Mouse (Mus musculus) cerebellum, postnatal 14 days (tissue): ENCODE data around the gene Olfr92.
A peak's percentile ranks its signal among the peaks of the same experiment; 100 is the strongest.
"Not testable (repeated sequence)": the region's sequence is repeated elsewhere in the genome, so short reads cannot be mapped to it uniquely, and the experiment has no call there.

ENCODE experiments used
- DNase-seq, 2 experiments: peaks; one replicate each; pipeline ENCODE4 v3.0.0; 2021; ENCODE audit warnings: mixed read lengths in 2 of 2

Olfr92 gene

GRCm38 (mm10) chr17:37119988-37120387 is at the start of gene Olfr92:
Olfr92 (minus strand) TSS chr17:37120088.
- DNase-seq: no peak

GRCm38 (mm10) chr17:37161394-37161793 is 41.5 kb upstream of the Olfr92 start, which contains the start of gene Olfr93:
Olfr93 (minus strand) TSS chr17:37161494.
- DNase-seq: no peak

GRCm38 (mm10) chr17:37131366-37131765 is 11.5 kb upstream of the Olfr92 start:
- not testable (repeated sequence) for DNase-seq

GRCm38 (mm10) chr17:37098178-37098577 is 21.7 kb downstream of the Olfr92 start, which contains the start of gene Olfr91:
Olfr91 (minus strand) TSS chr17:37098278.
- DNase-seq: no peak

- peak; percentile 78 to 88 for DNase-seq
These were observed 26.6 kb downstream of the Olfr92 start for GRCm38 (mm10) chr17:37093289-37093688.

- no peak for DNase-seq
These were observed 27.7 kb downstream of the Olfr92 start for GRCm38 (mm10) chr17:37092198-37092597.

GRCm38 (mm10) chr17:37088399-37088798 is 31.5 kb downstream of the Olfr92 start, which contains the start of gene Olfr90:
Olfr90 (minus strand) TSS chr17:37088499.
- no peak for DNase-seq

- peak in 1 of 2 experiments; percentile 55 for DNase-seq
These were observed 34.3 kb downstream of the Olfr92 start for GRCm38 (mm10) chr17:37085545-37085944.

- DNase-seq: no peak
These were observed 35.3 kb downstream of the Olfr92 start for GRCm38 (mm10) chr17:37084632-37085031.

- peak; percentile 77 to 85 for DNase-seq
These were observed 36.6 kb downstream of the Olfr92 start for GRCm38 (mm10) chr17:37083327-37083726.

GRCm38 (mm10) chr17:37081659-37082058 is 38.2 kb downstream of the Olfr92 start:
- DNase-seq: no peak

- no peak for DNase-seq
These were observed 39.8 kb downstream of the Olfr92 start for GRCm38 (mm10) chr17:37080119-37080518.

GRCm38 (mm10) chr17:37078990-37079389 is 40.9 kb downstream of the Olfr92 start:
- no peak for DNase-seq

- DNase-seq: no peak
These were observed 41.7 kb downstream of the Olfr92 start for GRCm38 (mm10) chr17:37078193-37078592.

- no peak for DNase-seq
These were observed 44.1 kb downstream of the Olfr92 start for GRCm38 (mm10) chr17:37075766-37076165.

- peak in 1 of 2 experiments; percentile 2 for DNase-seq
These were observed 44.7 kb downstream of the Olfr92 start for GRCm38 (mm10) chr17:37075181-37075580.

GRCm38 (mm10) chr17:37072730-37073276 is 47.1 kb downstream of the Olfr92 start:
- no peak for DNase-seq

- DNase-seq: no peak
These were observed 47.7 kb downstream of the Olfr92 start for GRCm38 (mm10) chr17:37072080-37072729.

GRCm38 (mm10) chr17:37070121-37070520 is 49.8 kb downstream of the Olfr92 start:
- DNase-seq: no peak

GRCm38 (mm10) chr17:37067861-37068260 is 52.0 kb downstream of the Olfr92 start:
- no peak for DNase-seq

GRCm38 (mm10) chr17:37065993-37066392 is 53.9 kb downstream of the Olfr92 start:
- no peak for DNase-seq

GRCm38 (mm10) chr17:37063686-37064495 is 56.0 kb downstream of the Olfr92 start:
- no peak for DNase-seq

GRCm38 (mm10) chr17:37063063-37063462 is 56.8 kb downstream of the Olfr92 start:
- no peak for DNase-seq
